Mouse (Mus musculus) neural tube, embryonic 12.5 days (tissue): ENCODE results near the gene Trappc10. TPM values are rescaled to one million over a fixed set of nuclear protein-coding genes. Genes with fewer than 3 reads are reported as not detected.

Experiments
- ATAC-seq: fragments of 200-750 bp; cut with Nextera tagmentation; 2 replicates; pipeline ENCODE4 v1.8.0; 2017; ENCODE audit warnings: low read depth, mild to moderate bottlenecking, moderate TSS enrichment, moderate library complexity; ENCODE audit not compliant: low FRiP score
- H3K27ac ChIP-seq: fragments of 300-500 bp; sonication (generic); 2 replicates; pipeline ENCODE4 v1.5.1; 2016
- H3K27me3 ChIP-seq: fragments of 300-500 bp; sonication (generic); replicated peaks from 2 replicates; pipeline ENCODE4 v1.6.1; 2016; ENCODE audit warnings: mild to moderate bottlenecking
- H3K36me3 ChIP-seq: fragments of 300-500 bp; sonication (generic); 2 replicates; pipeline ENCODE4 v1.6.1; 2016; ENCODE audit warnings: mild to moderate bottlenecking
- H3K4me1 ChIP-seq: fragments of 300-500 bp; sonication (generic); 2 replicates; pipeline ENCODE4 v1.6.1; 2016
- H3K4me2 ChIP-seq: fragments of 300-500 bp; sonication (generic); replicated peaks from 2 replicates; pipeline ENCODE4 v1.6.1; 2016; ENCODE audit warnings: mild to moderate bottlenecking
- H3K4me3 ChIP-seq: fragments of 300-500 bp; sonication (generic); 2 replicates; pipeline ENCODE4 v1.5.1; 2016
- H3K9ac ChIP-seq: fragments of 300-500 bp; sonication (generic); 2 replicates; pipeline ENCODE4 v1.6.1; 2016; ENCODE audit warnings: mild to moderate bottlenecking
- H3K9me3 ChIP-seq: fragments of 300-500 bp; sonication (generic); 2 replicates; pipeline ENCODE4 v1.6.1; 2016; ENCODE audit warnings: mild to moderate bottlenecking
- WGBS: fragments of 180-500 bp; shearing (Covaris S2); methylation state at CpG from one replicate; pipeline ENCODE4 v1.1.7; 2016; 5-methylcytosine and 5-hydroxymethylcytosine counted together
- polyA plus RNA-seq: library from polyadenylated mRNA; unstranded; fragments of >200 nt; fragmentation: Nextera tagmentation; extraction: Ambion mirVana; gene quantifications from 2 replicates; pipeline ENCODE4 v1.2.1, GENCODE M21; 2016

Gene Trappc10
- 24.9 and 28.6 TPM in 2 replicates for polyA plus RNA-seq

DNA sequence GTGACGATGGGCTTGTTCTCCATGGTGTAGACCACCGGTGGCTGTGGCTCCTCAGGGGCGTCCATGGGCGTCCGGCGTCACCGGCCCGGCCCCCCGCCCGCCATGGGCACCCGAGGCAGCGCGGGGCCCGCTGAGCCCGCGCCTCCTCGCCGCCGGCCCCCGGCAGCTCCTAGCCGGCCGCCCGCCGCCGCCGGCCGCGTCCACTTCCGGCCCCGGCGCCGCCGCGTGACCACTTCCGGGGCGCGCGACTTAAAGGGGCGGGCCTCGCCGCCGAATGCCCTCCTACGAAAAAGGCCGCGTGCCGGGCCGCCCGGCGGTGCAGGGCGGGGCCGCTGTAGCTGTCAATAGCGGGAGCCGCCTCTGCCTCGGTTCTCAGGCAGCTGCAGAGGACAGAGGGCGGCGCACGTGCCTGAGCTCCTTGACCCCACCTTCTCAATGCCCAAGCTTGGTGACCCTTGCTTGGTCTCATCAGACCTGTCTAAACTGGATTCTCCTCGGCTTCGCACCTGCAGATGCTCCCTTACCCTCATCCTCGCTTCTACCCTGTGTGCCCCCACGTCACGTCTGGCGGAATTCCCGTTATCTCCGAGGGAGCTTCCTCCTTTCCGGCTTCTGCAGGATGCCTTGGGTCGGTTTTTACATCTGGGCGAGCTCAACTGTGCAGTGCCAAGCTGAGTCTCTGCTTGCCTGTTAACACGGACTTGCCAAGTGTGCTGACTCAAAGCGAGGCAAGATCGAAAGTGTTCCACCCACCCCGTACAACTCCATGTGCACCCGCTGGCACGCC lies at the start of gene Trappc10:
TSS of gene Trappc10 (minus strand) at position 204 of the 787 bp plus-strand sequence.
- Histone ChIP-seq H3K4me3 (peak within 1 kb of the TSS; percentile 95), H3K27ac (peak within 1 kb of the TSS; percentile 53; the same call in 1 of the 2 replicates), H3K27me3 (no peaks in the 10 kb centered on the region), H3K36me3 (no peaks in the 10 kb centered on the region), H3K4me2 (peak within 1 kb of the TSS; percentile 96), H3K9me3 (no peaks in the 10 kb centered on the region), H3K9ac (peak within 1 kb of the TSS; percentile 78), H3K4me1 (peaks cover 17% of the 10 kb centered on the region)
- under 1% methylated on average over 67 of the region's 74 CpGs for WGBS
- ATAC-seq = peak; percentile 95

DNA sequence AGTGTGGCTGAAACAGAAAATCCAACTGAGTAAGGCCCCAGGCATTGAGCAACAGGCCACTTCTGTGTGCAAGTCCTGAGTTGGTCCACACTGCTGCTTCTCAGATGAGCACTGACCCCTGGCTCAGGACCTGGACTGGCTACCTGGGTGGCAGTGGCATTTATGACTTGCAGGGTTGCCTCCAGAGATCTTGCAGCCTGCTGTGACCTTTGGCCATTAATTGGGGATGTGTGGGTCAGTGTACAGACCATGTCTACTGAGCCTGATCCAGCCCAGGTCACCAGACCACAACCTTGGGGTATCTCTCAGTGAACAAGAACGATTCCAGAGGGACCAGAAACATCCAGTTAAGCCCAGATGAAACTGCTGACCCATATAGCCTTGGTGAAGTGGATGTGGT lies 49.1 kb upstream of the Trappc10 start:
- Histone ChIP-seq H3K4me3 (no peak overlapping the region), H3K9me3 (no peaks in the 10 kb centered on the region), H3K36me3 (no peaks in the 10 kb centered on the region), H3K27me3 (no peaks in the 10 kb centered on the region), H3K4me2 (no peak overlapping the region), H3K27ac (no peak overlapping the region), H3K9ac (no peak overlapping the region), H3K4me1 (no peaks in the 10 kb centered on the region)
- 94% methylated on average over 1 of the region's 1 CpGs for WGBS
- ATAC-seq = no peak

DNA sequence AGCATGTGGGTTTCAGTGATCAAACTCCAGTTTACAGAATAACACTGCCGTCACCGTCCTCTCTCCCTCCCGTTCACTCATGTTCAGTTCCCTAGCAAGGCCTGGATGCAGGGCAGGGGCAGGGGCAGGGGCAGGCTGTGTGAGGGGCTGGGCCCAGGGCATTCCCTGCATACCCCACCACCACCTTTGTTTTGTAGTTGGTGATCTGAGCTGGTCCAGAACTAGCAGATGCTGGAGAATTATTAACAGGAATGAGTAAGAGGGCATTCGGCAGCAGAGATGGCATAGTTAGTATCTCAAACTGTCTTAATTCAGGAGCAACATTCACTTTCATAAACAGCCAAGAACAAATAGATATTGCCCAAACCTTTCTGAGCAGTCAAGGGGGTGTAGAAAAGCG lies 47.9 kb upstream of the Trappc10 start:
- H3K4me1 ChIP-seq = no peaks in the 10 kb centered on the region
- H3K27ac ChIP-seq = no peak overlapping the region
- H3K4me3 ChIP-seq = no peak overlapping the region
- 89% methylated on average over 5 of the region's 5 CpGs for WGBS
- no peak overlapping the region for H3K9ac ChIP-seq
- H3K27me3 ChIP-seq = no peaks in the 10 kb centered on the region
- no peaks in the 10 kb centered on the region for H3K9me3 ChIP-seq
- H3K36me3 ChIP-seq = peaks cover 8% of the 10 kb centered on the region
- H3K4me2 ChIP-seq = no peak overlapping the region
- ATAC-seq = no peak

DNA sequence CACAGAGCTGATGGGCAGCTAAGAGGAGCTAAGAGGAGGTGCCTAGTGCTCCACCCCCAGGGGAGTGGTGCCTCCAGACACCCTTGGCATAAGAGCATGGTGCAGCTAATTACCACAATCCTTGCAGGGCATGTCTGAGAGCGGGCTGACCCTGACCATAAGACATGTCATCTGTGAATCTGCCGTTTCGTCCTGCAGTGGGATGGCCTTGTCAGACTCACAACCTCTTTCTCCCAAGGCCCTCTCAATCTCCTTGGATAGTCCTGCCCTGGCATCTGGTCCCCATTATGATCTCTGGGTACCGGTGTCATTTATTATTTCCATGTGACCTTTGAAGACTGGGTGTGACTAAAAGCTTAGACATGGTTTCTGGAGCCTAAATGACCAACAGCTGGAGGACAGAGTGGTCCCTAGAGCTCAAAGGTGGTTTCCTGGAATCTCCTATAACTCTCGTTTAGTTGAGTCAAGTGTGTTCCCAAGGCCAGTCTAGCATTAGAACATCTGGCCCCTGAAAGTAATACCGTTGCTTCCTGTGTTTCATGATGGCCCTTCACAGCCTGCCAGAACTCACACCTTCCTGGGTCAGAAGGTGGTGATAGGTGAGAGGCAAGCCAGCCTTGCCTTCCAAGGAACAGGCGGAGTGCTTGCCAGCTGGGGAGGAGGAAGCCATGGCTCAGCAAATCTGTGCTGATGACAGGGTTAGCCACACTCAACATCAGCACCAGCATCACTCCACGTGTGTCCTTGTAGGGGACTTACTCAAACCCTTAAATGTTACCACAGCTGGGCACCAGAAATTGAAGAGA lies 46.5 kb upstream of the Trappc10 start:
- no peaks in the 10 kb centered on the region for H3K27me3 ChIP-seq
- H3K9me3 ChIP-seq = no peaks in the 10 kb centered on the region
- no peaks in the 10 kb centered on the region for H3K4me1 ChIP-seq
- H3K9ac ChIP-seq = no peak overlapping the region
- 82% methylated on average over 8 of the region's 8 CpGs for WGBS
- no peak overlapping the region for H3K4me2 ChIP-seq
- ATAC-seq = no peak
- no peak overlapping the region for H3K4me3 ChIP-seq
- no peak overlapping the region for H3K27ac ChIP-seq
- H3K36me3 ChIP-seq = peaks cover 22% of the 10 kb centered on the region

DNA sequence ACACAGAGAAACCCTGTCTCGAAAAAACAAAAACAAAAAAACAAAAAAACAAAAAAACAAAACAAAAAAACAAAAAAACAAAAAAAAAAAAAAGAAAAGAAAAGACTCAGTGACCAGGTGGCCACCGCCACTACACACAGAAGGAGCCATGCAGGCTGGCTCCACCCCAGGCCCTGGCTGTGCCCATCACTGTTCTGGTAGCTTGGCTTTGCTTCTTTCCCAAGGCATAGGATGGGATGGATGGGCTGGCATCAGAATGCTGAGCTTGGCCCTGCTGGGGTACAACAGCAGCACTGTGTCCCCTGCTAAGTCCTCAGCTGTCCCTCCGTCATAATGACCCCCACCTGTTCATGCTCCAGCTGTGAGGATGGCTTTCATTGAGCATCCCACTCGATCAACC lies 44.5 kb upstream of the Trappc10 start:
- no peak for ATAC-seq

DNA sequence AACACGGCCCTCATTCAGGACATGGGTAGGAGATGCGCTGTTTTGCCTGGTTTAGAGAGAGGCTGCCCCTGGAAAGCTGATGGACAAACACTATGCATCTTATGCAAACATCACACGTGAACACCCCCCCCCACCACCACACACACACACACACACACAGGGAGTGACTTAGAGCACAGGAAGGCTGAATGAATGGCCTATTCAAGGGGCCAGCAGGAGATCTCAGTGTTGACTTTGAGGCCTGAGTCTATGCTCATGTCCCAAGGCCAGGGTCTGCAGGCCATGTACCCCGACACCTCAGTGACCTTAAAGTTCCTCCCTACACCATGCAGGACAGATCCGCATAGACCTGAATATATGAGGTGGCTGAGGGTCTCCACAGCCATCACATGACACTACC lies 43.7 kb upstream of the Trappc10 start:
- WGBS = 87% methylated on average over 5 of the region's 5 CpGs
- Histone ChIP-seq H3K4me3 (no peak overlapping the region), H3K9me3 (no peaks in the 10 kb centered on the region), H3K27me3 (no peaks in the 10 kb centered on the region), H3K4me1 (no peaks in the 10 kb centered on the region), H3K27ac (no peak overlapping the region), H3K36me3 (peaks cover 47% of the 10 kb centered on the region), H3K4me2 (no peak overlapping the region), H3K9ac (no peak overlapping the region)
- no peak for ATAC-seq

More for the DNA sequence above, 44.5 kb upstream of the Trappc10 start:
- Histone ChIP-seq H3K36me3 (peaks cover 40% of the 10 kb centered on the region), H3K4me2 (no peak overlapping the region), H3K4me3 (no peak overlapping the region), H3K27me3 (no peaks in the 10 kb centered on the region), H3K9me3 (no peaks in the 10 kb centered on the region), H3K27ac (no peak overlapping the region), H3K9ac (no peak overlapping the region), H3K4me1 (no peaks in the 10 kb centered on the region)
- 85% methylated on average over 4 of the region's 4 CpGs for WGBS

DNA sequence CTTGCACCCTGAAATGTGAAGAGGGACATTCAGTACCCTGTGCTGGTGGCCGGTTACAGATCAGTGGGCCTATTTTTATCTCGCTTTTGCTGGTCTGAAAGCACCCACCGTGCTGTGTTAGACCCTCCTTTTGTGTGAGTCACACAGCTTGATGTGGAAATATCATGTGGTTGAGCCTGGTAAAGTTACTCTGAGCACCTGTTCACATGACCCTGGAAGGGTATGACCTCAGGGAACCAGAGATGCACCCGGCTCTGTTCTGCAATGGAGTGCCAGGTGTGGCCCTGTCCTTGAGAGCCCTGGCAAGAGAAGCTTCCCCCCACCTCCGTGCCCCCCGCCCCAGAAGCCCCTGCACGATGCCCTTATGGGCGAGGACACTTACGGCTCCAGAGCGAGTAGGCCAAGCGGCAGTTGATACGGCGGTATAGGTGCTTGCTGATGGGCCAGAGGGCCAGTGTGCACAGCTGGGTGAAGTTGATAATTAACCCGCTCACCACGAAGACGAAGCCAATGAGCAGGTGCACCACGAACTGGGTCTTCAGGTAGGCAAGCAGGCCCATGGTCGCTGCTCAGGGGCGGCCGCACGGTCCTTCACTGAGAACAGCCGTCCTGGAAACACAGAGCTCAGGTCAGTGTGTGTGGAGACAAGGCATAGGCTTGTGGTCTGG lies 43.2 kb upstream of the Trappc10 start:
- Histone ChIP-seq H3K9ac (no peak overlapping the region), H3K4me2 (no peak overlapping the region), H3K36me3 (peaks cover 52% of the 10 kb centered on the region), H3K4me1 (no peaks in the 10 kb centered on the region), H3K4me3 (no peak overlapping the region), H3K27me3 (no peaks in the 10 kb centered on the region), H3K27ac (no peak overlapping the region), H3K9me3 (no peaks in the 10 kb centered on the region)
- 94% methylated on average over 22 of the region's 22 CpGs for WGBS
- no peak for ATAC-seq

DNA sequence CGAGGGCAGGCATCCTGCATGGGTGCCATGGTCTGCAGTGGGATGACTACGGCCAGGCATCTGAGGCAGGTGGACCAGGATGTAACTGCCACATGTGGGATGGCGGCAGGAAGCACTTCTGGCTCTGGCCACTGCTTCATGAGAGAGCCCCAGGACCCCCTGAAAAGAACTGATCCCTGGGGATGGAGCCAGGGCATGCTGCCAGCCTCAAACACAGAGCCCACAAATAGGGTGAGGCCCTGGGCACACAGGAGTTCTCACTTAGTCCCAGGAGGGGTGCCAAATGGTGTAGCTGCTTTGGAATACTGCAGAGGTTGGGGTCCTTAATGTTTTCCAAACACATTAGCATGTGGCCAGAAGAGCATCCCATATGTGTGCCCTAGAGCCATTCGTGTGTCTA lies 41.5 kb upstream of the Trappc10 start:
- 90% methylated on average over 4 of the region's 4 CpGs for WGBS

DNA sequence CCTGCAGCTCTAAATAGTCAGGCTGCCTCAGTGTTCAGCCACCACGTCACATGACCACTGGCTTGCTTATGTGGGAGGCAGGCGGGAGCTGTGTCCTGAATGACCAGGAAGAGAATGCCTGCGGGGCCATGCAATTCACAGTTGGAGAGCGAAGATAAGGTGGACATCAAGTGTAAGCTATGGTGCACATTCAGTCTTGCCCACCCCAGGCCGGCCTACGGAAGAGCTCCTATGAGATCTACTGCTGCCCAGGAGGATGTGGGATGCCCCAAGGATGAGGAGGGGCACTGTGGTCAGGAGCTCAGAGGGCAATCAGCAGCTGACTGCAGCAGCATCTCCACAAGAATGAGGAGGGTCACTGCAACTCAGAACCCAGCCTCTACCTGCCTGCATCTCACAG lies 41.0 kb upstream of the Trappc10 start:
- Histone ChIP-seq H3K9me3 (no peaks in the 10 kb centered on the region), H3K36me3 (peaks cover 74% of the 10 kb centered on the region), H3K4me3 (no peak overlapping the region), H3K9ac (no peak overlapping the region), H3K27ac (no peak overlapping the region), H3K4me1 (no peaks in the 10 kb centered on the region), H3K27me3 (no peaks in the 10 kb centered on the region), H3K4me2 (no peak overlapping the region)
- WGBS = 85% methylated on average over 6 of the region's 6 CpGs
- no peak for ATAC-seq

More for the DNA sequence above, 41.5 kb upstream of the Trappc10 start:
- Histone ChIP-seq H3K9ac (no peak overlapping the region), H3K27ac (no peak overlapping the region), H3K9me3 (no peaks in the 10 kb centered on the region), H3K36me3 (peaks cover 69% of the 10 kb centered on the region), H3K4me2 (no peak overlapping the region), H3K4me3 (no peak overlapping the region), H3K27me3 (no peaks in the 10 kb centered on the region), H3K4me1 (no peaks in the 10 kb centered on the region)
- ATAC-seq = no peak

DNA sequence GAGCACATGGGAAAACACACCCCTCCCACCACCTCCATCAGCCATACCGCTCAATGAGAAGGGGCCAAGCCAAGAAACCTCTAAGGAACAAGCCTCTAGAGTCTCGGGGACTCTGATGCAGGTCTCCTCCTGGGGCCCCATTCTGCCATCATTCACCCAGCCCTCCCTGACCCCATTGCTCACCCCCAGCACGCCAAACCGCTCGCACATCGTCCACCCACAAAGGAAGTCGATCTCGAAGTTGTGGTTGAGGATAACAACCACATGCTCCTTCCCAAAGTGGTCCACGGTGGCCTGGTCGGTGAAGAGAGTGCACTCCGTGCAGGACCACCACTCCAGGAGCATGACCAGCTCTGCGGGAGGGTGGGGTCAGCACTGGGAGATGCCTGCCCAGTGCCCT lies 40.4 kb upstream of the Trappc10 start:
- 93% methylated on average over 12 of the region's 12 CpGs for WGBS
- H3K4me1 ChIP-seq = no peaks in the 10 kb centered on the region
- ATAC-seq = no peak
- H3K27ac ChIP-seq = no peak overlapping the region
- no peak overlapping the region for H3K4me2 ChIP-seq
- H3K27me3 ChIP-seq = no peaks in the 10 kb centered on the region
- no peak overlapping the region for H3K4me3 ChIP-seq
- no peak overlapping the region for H3K9ac ChIP-seq
- no peaks in the 10 kb centered on the region for H3K9me3 ChIP-seq
- H3K36me3 ChIP-seq = peaks cover 79% of the 10 kb centered on the region

DNA sequence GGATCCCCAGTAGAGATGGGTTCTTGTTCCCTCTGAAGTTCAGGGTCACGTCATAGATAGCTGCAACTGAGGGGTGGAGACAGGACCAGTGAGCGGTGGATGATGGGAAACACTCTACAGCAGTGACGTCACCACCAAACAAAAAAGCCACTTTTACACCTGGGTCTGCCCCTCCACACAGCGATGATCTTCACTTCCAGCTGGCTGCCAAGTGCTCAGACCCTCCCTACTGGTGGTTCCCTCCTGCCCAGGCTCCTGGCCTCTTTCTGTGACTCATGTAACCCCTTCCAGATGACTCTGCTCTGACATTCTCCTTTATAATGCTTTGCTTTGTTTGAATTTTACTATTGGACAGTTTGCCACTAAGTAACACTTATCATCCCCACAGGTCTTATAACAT lies 38.0 kb upstream of the Trappc10 start:
- H3K4me3 ChIP-seq = no peak overlapping the region
- no peaks in the 10 kb centered on the region for H3K9me3 ChIP-seq
- no peak overlapping the region for H3K4me2 ChIP-seq
- H3K27me3 ChIP-seq = no peaks in the 10 kb centered on the region
- no peak overlapping the region for H3K9ac ChIP-seq
- no peak for ATAC-seq
- no peak overlapping the region for H3K27ac ChIP-seq
- WGBS = 90% methylated on average over 4 of the region's 4 CpGs
- H3K4me1 ChIP-seq = no peaks in the 10 kb centered on the region
- peaks cover 83% of the 10 kb centered on the region for H3K36me3 ChIP-seq

DNA sequence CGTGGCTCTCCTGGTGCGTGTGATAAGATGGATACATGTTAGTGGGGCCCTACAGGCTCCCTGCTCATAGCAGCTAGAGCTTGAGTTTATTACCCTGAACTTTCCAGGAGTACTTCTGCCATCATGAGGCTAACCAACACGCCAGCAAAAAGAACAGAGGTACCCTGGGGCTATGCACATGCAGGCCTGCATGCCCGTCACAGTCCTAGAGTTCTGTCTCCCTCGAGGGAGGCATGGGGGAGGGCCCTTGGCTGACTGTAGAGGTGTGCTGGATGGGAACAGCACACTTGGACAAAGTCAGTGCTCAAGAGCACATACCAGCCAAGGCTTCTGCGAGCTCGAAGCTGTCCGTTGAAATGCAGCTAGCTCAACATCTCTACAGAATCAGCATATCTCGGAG lies 36.0 kb upstream of the Trappc10 start:
- Histone ChIP-seq H3K27me3 (no peaks in the 10 kb centered on the region), H3K4me3 (no peak overlapping the region), H3K9me3 (no peaks in the 10 kb centered on the region), H3K36me3 (peaks cover 76% of the 10 kb centered on the region), H3K4me2 (no peak overlapping the region), H3K27ac (no peak overlapping the region), H3K4me1 (no peaks in the 10 kb centered on the region), H3K9ac (no peak overlapping the region)
- 89% methylated on average over 9 of the region's 9 CpGs for WGBS
- no peak for ATAC-seq
